Mouse (Mus musculus) C2C12 (cell line): ENCODE data around the gene Tm4sf20.

ENCODE experiments used
- CEBPB ChIP-seq: IDR thresholded peaks from one replicate; pipeline ENCODE4 v1.6.1; 2011; ENCODE audit warnings: low read depth, mild to moderate bottlenecking, control low read depth, moderate library complexity
- CTCF ChIP-seq: IDR thresholded peaks from one replicate; pipeline ENCODE4 v1.5.1; 2011; ENCODE audit not compliant: control insufficient read depth, insufficient read depth, insufficient read length
- MAX ChIP-seq: IDR thresholded peaks from one replicate; pipeline ENCODE4 v1.6.1; 2011; ENCODE audit warnings: mild to moderate bottlenecking, control low read depth
- MYOD1 ChIP-seq: IDR thresholded peaks from one replicate; pipeline ENCODE4 v1.6.1; 2011; ENCODE audit warnings: low read depth; ENCODE audit not compliant: control insufficient read depth, insufficient read length
- MYOG ChIP-seq: IDR thresholded peaks from one replicate; pipeline ENCODE4 v1.6.1; 2011; ENCODE audit not compliant: control insufficient read depth, insufficient read length; ENCODE audit errors: extremely low read depth
- USF1 ChIP-seq: IDR thresholded peaks from one replicate; pipeline ENCODE4 v1.6.1; 2011; ENCODE audit warnings: low read depth, mild to moderate bottlenecking, control low read depth, moderate library complexity

GRCm38 (mm10) chr1:82775293-82775692, 7.0 kb upstream of the Tm4sf20 start:
- TF ChIP-seq CTCF, result no peak
- TF ChIP-seq USF1, result no peak
- no peak for TF ChIP-seq CEBPB
- TF ChIP-seq MYOD1, result no peak
- TF ChIP-seq MAX, result no peak
- no peak for TF ChIP-seq MYOG
